Mouse (Mus musculus) T-cell, adult 66 days (primary cell): ENCODE measurements around the gene Fancb. TPM values are rescaled to one million over a fixed set of nuclear protein-coding genes. Genes with fewer than 3 reads are reported as not detected.

Experiments used
- total RNA-seq, 2 experiments: library from RNA; stranded (reverse); gene quantifications; 3 replicates in 1 of 2; 4 replicates in 1 of 2; pipeline ENCODE4 v1.2.4; 2023

Gene Fancb
- 1 to 10 TPM; 2.4 to 2.8 TPM for total RNA-seq

GRCm38 (mm10) chrX:164980193-164980775 lies at the start of gene Fancb, which contains the start of gene Mospd2:
TSS of gene Fancb (plus strand) at chrX:164980592.
TSS of gene Mospd2 (minus strand) at chrX:164980375.

GRCm38 (mm10) chrX:165004779-165005324 lies 24.5 kb downstream of the Fancb start, which contains the start of gene Gm17604:
TSS of gene Gm17604 (minus strand) at chrX:165004829.

Other genes with a start within 250 kb of the Fancb start
- 10 to 100 TPM; 17.9 to 20.2 TPM for gene Mospd2, start 217 bp upstream of the Fancb start, total RNA-seq
- gene Gm17604, start 24.2 kb downstream of the Fancb start, total RNA-seq = not detected